25 mouse cellular contexts compared by ENCODE assay signal in the genomic region with DNA sequence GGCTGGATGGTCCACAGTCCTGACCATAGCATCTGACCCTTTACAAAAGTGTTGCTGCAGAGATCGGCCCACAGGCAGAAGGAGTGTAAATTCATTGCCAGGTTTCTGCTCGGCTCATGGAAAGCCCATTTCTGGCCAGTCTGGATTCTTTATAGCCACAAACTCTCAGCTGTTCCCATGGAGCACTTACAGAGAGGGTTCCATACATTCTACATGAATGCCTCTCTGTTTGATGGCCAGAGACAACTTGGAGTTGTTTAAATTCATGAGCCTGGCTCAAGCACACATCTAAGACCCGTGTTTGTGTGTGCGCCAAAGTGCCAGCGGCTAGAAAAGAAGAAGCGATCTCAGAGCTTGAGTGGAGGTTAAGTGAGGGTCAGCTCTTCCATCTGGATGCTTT. TPM values are rescaled to one million over a fixed set of nuclear protein-coding genes. Genes with fewer than 3 reads are reported as not detected.
A peak's percentile ranks its signal among the peaks of the same experiment; 100 is the strongest.
DNase-seq lines count a peak whose midpoint lies in the region; ATAC-seq lines count a peak whose summit lies in the region.
"Had no signal": no experiment of that assay in that cellular context is flagged by ENCODE, and none has a peak within 500 bp of the region (broad histone marks: within the 10 kb centered on the region; RNA-seq: fewer than 3 reads in every experiment).

No protein-coding gene starts in this region.

- H3K9me3 ChIP-seq in embryonic facial prominence, embryonic 12.5 days: no peaks in the 10 kb centered on the region
- no peaks in the 10 kb centered on the region for H3K9me3 ChIP-seq in embryonic facial prominence, embryonic 10.5 days
- H3K9me3 ChIP-seq in limb, embryonic 13.5 days: no peaks in the 10 kb centered on the region
- H3K9me3 ChIP-seq in limb, embryonic 10.5 days (replicated peaks): no peaks in the 10 kb centered on the region
- no peaks in the 10 kb centered on the region for H3K9me3 ChIP-seq in neural tube, embryonic 15.5 days (replicated peaks)
- H3K9me3 ChIP-seq: liver, embryonic 15.5 days; neural tube, embryonic 13.5 days had no signal

- H3K4me2 ChIP-seq in embryonic facial prominence, embryonic 12.5 days (replicated peaks): no peak overlapping the region
- H3K4me2 ChIP-seq in limb, embryonic 13.5 days (replicated peaks): no peak overlapping the region
- H3K4me2 ChIP-seq in neural tube, embryonic 15.5 days: no peak overlapping the region
- H3K4me2 ChIP-seq: hindbrain, embryonic 14.5 days; liver, embryonic 15.5 days; neural tube, embryonic 13.5 days had no signal

- no peak overlapping the region for H3K9ac ChIP-seq in embryonic facial prominence, embryonic 12.5 days
- 0 out of 2 replicates have a peak overlapping the region, but pooled peaks have one; percentile 20 for H3K9ac ChIP-seq in limb, embryonic 13.5 days
- H3K9ac ChIP-seq in neural tube, embryonic 15.5 days (replicated peaks): no peak overlapping the region
- H3K9ac ChIP-seq: hindbrain, embryonic 14.5 days; liver, embryonic 15.5 days; neural tube, embryonic 13.5 days had no signal

- H3K27me3 ChIP-seq in embryonic facial prominence, embryonic 12.5 days: no peaks in the 10 kb centered on the region
- no peaks in the 10 kb centered on the region for H3K27me3 ChIP-seq in embryonic facial prominence, embryonic 10.5 days (replicated peaks; ENCODE audit: low read depth, poor library complexity, severe bottlenecking)
- H3K27me3 ChIP-seq in limb, embryonic 13.5 days: no peaks in the 10 kb centered on the region
- no peaks in the 10 kb centered on the region for H3K27me3 ChIP-seq in limb, embryonic 10.5 days (ENCODE audit: low read depth, poor library complexity, severe bottlenecking)
- no peaks in the 10 kb centered on the region for H3K27me3 ChIP-seq in neural tube, embryonic 15.5 days (replicated peaks)
- H3K27me3 ChIP-seq: CH12.LX; liver, embryonic 15.5 days; neural tube, embryonic 13.5 days had no signal

- ATAC-seq in embryonic facial prominence, embryonic 12.5 days (ENCODE audit: insufficient number of reproducible peaks, insufficient read depth, low FRiP score, low TSS enrichment): no peak
- 0 out of 2 replicates have a peak, but pooled peaks have one; percentile 17 for ATAC-seq in limb, embryonic 13.5 days (ENCODE audit: low FRiP score, low read depth)
- no peak for ATAC-seq in neural tube, embryonic 15.5 days (ENCODE audit: low FRiP score)
- ATAC-seq: activated CD4-positive, CD25-positive, alpha-beta regulatory T cell, adult 4 months; inflammation-experienced regulatory T-cells, adult 6 months; midbrain, embryonic 16.5 days had no signal

- peak overlapping the region; percentile 33; the same call in 1 of the 2 replicates for H3K27ac ChIP-seq in embryonic facial prominence, embryonic 12.5 days
- no peak overlapping the region for H3K27ac ChIP-seq in embryonic facial prominence, embryonic 10.5 days (replicated peaks)
- 0 out of 2 replicates have a peak overlapping the region, but pooled peaks have one; percentile 17 for H3K27ac ChIP-seq in limb, embryonic 13.5 days
- H3K27ac ChIP-seq in limb, embryonic 10.5 days: no peak overlapping the region
- H3K27ac ChIP-seq in neural tube, embryonic 15.5 days (replicated peaks): 0 out of 2 replicates have a peak overlapping the region, but pooled peaks have one; percentile 5
- H3K27ac ChIP-seq: hindbrain, embryonic 14.5 days; liver, embryonic 15.5 days; macrophage; neural tube, embryonic 13.5 days had no signal

- WGBS in embryonic facial prominence, embryonic 12.5 days: 73% methylated on average over 6 of the region's 6 CpGs
- 90% methylated on average over 6 of the region's 6 CpGs for WGBS in embryonic facial prominence, embryonic 10.5 days
- 75% methylated on average over 6 of the region's 6 CpGs for WGBS in limb, embryonic 13.5 days
- WGBS in limb, embryonic 10.5 days: 91% methylated on average over 6 of the region's 6 CpGs
- WGBS in neural tube, embryonic 15.5 days: 76% methylated on average over 6 of the region's 6 CpGs

- H3K4me1 ChIP-seq in embryonic facial prominence, embryonic 12.5 days: peaks cover 7% of the 10 kb centered on the region; the same call in 1 of the 2 replicates
- peaks cover 12% of the 10 kb centered on the region; the same call in 1 of the 2 replicates for H3K4me1 ChIP-seq in embryonic facial prominence, embryonic 10.5 days
- H3K4me1 ChIP-seq in limb, embryonic 13.5 days: 0 out of 2 replicates have a peak, but pooled peaks cover 6% of the 10 kb centered on the region
- peaks cover 3% of the 10 kb centered on the region; the same call in 1 of the 2 replicates for H3K4me1 ChIP-seq in limb, embryonic 10.5 days
- 0 out of 2 replicates have a peak, but pooled peaks cover 4% of the 10 kb centered on the region for H3K4me1 ChIP-seq in neural tube, embryonic 15.5 days
- H3K4me1 ChIP-seq: liver, embryonic 15.5 days had no signal

- H3K4me3 ChIP-seq in embryonic facial prominence, embryonic 12.5 days: no peak overlapping the region
- no peak overlapping the region for H3K4me3 ChIP-seq in embryonic facial prominence, embryonic 10.5 days
- H3K4me3 ChIP-seq in limb, embryonic 13.5 days: no peak overlapping the region
- H3K4me3 ChIP-seq in limb, embryonic 10.5 days: no peak overlapping the region
- no peak overlapping the region for H3K4me3 ChIP-seq in neural tube, embryonic 15.5 days (replicated peaks)
- H3K4me3 ChIP-seq: erythroblast, embryonic 14.5 days; liver, embryonic 15.5 days; myocyte; neural tube, embryonic 13.5 days had no signal

- H3K36me3 ChIP-seq in embryonic facial prominence, embryonic 12.5 days: peaks cover 79% of the 10 kb centered on the region
- H3K36me3 ChIP-seq in embryonic facial prominence, embryonic 10.5 days (replicated peaks): peaks cover 82% of the 10 kb centered on the region
- peaks cover 81% of the 10 kb centered on the region for H3K36me3 ChIP-seq in limb, embryonic 13.5 days
- H3K36me3 ChIP-seq in limb, embryonic 10.5 days: peaks cover 82% of the 10 kb centered on the region
- peaks cover 79% of the 10 kb centered on the region for H3K36me3 ChIP-seq in neural tube, embryonic 15.5 days

- DNase-seq in embryonic facial prominence, embryonic 10.5 days (ENCODE audit: low spot score): no peak
- no peak for DNase-seq in limb, embryonic 10.5 days (ENCODE audit: low spot score)
- no peak for DNase-seq in neural tube, embryonic 10.5 days (ENCODE audit: extremely low spot score, low spot score)
- no peak for DNase-seq in kidney, postnatal 25 days
- DNase-seq: cerebellum, adult 2 months; cerebellum, postnatal 14 days; gastrocnemius, postnatal 10 days; heart, postnatal 36 days; kidney, postnatal 14 days; retina, postnatal 1 day; right cerebral cortex, postnatal 14 days had no signal

RNA-seq across cellular contexts. Expression of gene Gns, which starts 29.4 kb away (rescaled TPM):
- polyA plus RNA-seq in embryonic facial prominence, embryonic 12.5 days (2016; fragmentation: Nextera tagmentation; extraction: Ambion mirVana): 53.4 and 55.6 TPM in 2 replicates
- 40.0 and 41.4 TPM in 2 replicates for polyA plus RNA-seq in embryonic facial prominence, embryonic 10.5 days (2016; fragmentation: Nextera tagmentation; extraction: Ambion mirVana)
- 42.6 and 45.8 TPM in 2 replicates for polyA plus RNA-seq in limb, embryonic 13.5 days (2015; fragmentation: Nextera tagmentation; extraction: Ambion mirVana)
- polyA plus RNA-seq in limb, embryonic 10.5 days (2016; fragmentation: Nextera tagmentation; extraction: Ambion mirVana): 29.5 and 35.6 TPM in 2 replicates
- 39.8 and 41.5 TPM in 2 replicates for polyA plus RNA-seq in neural tube, embryonic 15.5 days (2015; fragmentation: Nextera tagmentation; extraction: Ambion mirVana)

RNA-seq across cellular contexts. Expression of gene Tbc1d30, which starts 43.2 kb away (rescaled TPM):
- polyA plus RNA-seq in embryonic facial prominence, embryonic 12.5 days (2016; fragmentation: Nextera tagmentation; extraction: Ambion mirVana): 2.0 and 2.8 TPM in 2 replicates
- polyA plus RNA-seq in embryonic facial prominence, embryonic 10.5 days (2016; fragmentation: Nextera tagmentation; extraction: Ambion mirVana): 1.8 and 2.3 TPM in 2 replicates
- 0.64 and 1.0 TPM in 2 replicates for polyA plus RNA-seq in limb, embryonic 13.5 days (2015; fragmentation: Nextera tagmentation; extraction: Ambion mirVana)
- polyA plus RNA-seq in limb, embryonic 10.5 days (2016; fragmentation: Nextera tagmentation; extraction: Ambion mirVana): 0.26 and 0.50 TPM in 2 replicates
- polyA plus RNA-seq in neural tube, embryonic 15.5 days (2015; fragmentation: Nextera tagmentation; extraction: Ambion mirVana): 16.2 and 18.2 TPM in 2 replicates
- polyA plus RNA-seq: C2C12; erythroblast, embryonic 14.5 days; myocyte had no signal

Comparison
In these comparisons a context has a peak if more than half of its experiments do, and no peak if none do; other contexts are left out.
1. H3K27ac ChIP-seq: peak in embryonic facial prominence, embryonic 12.5 days (single experiment), limb, embryonic 13.5 days (single experiment) and neural tube, embryonic 15.5 days (single experiment); none in embryonic facial prominence, embryonic 10.5 days (single experiment) and limb, embryonic 10.5 days (single experiment).